Mouse (Mus musculus) lung, postnatal 25 days (tissue): ENCODE results near the gene Specc1.
"Not testable (repeated sequence)": the region's sequence is repeated elsewhere in the genome, so short reads cannot be mapped to it uniquely, and the experiment has no call there.

ENCODE experiments used
- DNase-seq: peaks from one replicate; pipeline ENCODE4 v3.0.0; 2022; ENCODE audit warnings: low spot score

Gene Specc1

DNA sequence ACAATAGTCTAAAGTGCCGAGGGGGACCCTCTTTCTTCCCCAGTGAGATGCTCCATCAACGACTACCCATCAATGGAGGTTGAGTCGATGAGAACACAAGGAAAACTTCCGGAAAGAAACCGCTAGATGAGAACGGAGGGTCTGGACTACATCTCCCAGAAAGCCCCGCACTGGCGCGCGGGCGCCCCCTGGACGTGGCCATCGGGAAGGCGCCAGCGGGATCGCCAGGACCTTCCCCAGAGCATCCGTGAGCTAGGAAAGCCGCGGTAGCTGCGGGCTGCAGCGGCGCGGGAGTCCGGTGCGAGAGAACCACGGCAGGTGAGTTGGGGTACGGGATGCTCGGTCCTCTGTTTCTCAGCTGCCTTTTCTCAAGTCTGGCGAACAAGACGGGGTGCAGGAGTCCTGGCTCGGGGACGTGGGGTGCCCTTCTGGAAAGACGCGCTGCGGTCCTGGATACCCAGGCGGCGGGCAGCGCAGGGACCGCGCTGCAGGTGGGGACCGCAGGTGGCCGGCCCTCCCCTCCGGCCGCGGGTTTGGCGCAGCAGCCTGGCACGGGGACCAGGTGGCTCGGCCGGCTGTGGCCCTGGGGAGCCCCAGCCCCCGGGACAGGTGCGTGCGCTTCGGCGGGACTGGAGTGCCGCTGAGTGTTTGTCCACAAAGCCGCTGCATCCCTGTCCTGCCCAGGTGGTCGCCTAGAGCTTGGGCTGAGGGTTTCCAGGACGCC, at the start of gene Specc1:
Gene Specc1, plus strand, starts transcription at position 192 of the 724 bp plus-strand sequence.
- peak; percentile 88 for DNase-seq

DNA sequence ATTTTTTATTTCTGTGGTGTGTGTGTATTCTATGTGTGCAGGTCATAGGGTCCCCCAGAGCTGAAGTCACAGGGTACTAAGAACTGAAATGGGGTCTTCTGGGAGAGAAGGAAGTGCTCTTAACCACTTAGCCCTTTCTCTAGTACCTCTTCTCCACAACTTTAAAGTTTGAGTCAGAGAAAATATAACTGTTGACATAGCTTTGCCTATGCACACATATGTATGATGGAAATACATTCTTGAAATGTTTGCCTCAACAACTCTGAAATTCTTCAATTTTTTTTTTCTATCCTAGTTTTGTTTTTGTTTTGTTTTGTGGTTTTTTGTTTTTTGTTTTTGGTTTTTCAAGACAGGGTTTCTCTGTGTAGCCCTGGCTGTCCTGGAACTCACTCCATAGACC, 48.2 kb upstream of the Specc1 start:
- no peak for DNase-seq

DNA sequence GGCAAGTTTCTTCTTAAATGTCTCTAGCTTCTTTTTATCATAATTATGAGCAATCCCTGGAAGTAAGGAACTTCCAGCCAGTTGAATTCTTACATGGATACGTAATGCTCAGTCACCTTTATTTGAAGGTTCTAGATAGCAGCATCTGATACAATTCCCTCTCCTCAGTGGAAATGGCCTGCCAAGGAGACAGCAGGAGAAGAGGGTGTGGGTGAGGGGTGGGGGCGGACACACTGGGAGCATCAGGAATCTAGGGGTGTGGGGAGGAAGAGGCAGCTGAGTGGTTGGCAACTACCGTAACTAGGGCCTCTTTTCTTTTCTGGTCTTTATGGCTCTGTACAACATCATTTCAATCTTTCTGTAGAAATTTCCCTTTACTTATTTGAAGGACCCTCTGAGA, 36.9 kb upstream of the Specc1 start:
- DNase-seq: no peak

DNA sequence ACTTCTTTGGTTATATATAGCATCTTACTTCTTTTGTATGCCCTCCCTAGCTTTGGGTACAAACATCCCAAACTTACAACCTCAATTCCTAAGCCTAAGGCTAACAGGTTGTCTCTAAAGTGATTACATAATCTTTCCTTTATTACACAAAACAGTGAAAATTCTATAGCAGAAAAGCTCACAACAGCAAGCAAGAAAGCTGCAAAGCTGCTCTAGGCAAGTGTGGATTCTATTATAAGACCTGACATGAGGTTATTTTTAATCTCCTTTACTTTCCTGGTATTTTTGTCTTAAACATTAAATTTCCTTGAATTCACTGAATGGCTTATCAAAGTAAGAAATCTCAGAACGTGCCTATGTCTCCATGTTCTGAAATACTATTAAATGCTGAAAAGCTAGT, 33.3 kb upstream of the Specc1 start:
- DNase-seq: no peak

DNA sequence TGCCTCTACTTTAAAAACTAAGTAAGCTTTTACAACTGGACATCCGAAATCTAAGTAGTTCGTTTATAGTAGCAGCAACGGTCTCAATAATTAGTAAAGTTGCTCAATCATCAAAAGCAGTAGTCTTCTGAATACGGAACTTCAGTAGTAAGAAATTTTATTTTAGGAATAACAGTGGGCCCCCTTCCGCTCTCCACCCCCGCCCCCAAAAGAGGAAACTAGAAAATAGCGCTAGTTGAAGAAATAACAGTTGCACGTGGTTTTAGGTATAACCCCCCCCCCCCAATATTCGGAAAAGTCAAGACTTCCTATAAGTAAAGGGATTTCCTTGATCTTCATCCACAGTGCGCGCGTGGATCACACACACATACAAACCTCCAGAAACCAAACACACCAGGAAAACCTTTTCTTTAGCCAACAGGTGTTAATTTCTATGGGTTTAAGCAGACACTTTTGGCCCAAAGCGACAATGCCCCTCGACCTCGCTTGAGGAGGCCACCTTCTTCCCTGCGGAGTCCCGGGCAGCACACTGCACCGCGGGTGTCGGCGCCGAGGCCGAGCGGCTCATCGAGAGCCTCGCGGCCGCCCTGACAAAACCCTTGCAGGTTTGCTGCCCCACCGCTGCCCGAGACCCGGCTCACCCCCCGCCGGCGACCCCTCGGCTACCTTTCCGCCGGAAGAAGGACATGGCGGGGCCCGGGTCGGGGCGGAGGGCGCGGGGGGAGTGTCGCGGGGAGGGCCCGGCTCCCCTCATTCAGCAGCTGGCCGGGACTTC, 27.1 kb upstream of the Specc1 start:
- no peak for DNase-seq

DNA sequence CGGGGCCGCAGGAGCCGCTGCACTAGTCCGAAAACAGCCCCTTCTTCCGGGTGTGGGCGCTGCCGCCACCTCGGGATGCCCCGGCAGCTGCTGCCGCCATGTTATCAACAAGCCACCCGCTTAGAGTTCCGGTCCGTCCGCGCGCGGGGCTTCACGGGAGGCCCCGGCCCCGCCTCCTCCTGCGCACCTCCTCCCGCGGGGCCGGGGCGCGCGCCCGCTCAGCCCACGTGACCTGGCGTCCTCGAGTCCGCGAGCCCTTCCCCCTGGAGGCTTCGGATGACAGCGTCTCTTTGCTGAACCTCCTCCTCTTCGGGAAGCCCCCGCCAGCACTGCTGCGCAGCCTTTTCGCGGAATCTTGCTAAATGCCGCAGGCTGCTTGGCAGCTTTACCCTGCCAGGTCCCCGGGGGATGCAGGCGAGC, 26.5 kb upstream of the Specc1 start, which contains the start of gene Akap10:
Gene Akap10, minus strand, starts transcription at position 155 of the 420 bp plus-strand sequence.
- DNase-seq: peak; percentile 95

DNA sequence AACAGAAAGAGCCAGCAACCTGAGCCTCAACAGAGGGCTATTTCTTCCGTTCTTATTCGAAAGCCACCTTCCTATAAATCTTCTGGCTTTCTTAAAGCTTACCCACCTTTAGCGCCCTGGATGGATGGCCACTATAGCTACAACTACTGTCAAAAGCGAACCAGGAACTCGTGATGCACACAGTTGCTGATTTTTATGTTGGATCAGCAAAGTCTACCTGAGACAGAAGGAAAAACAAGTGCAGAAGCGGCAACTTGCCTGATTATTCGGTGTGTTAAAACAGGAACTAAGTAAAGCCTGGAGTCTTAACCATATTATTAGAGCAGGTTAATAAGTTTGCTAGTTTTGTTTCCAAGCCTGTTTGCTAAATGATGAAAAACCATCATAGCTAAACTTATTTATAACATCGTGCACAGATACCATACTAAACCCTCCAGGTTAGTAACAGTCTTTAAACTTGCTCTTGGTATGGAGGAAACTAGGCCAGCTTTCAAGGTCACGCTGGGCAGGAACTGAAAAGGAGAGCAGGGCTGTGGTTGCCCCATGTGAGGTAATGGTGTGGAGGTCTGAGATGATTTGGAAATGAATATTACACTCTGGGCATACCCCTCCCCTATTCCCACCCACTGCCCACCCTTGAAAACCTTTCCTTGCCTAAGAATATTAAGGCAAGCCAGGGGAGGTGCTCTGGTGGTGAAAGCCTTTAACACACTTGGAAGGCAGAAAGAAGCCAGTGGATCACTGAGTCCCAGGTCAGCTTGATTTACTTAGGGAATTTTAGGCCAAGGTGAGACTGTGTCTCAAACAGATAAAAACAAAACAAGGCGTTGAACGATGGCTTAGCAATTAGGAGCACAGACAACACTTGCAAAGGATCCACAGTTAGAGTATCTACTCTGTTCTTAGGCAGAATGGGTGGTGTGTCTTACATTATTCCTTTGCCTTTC, 25.6 kb upstream of the Specc1 start:
- no peak for DNase-seq

DNA sequence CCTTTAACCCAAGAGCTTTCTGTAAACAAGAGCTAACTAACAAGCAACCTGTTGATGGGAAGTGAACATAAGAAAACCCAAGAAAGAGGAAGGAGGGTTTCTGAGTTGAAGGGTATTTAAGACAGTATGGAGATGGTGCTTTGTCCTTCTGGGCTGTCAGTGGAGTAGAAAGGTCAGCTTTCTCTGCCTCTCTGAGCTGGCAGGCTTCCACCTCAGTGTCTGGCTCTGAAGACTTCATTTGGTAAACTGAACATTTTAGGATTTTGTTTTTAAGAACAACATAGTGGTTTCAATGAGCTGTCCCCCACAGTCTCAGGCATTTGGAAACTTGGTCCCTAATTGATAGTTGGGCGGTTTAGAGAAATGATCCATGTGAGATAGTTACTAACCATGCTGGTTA, 18.8 kb upstream of the Specc1 start:
- DNase-seq: no peak

DNA sequence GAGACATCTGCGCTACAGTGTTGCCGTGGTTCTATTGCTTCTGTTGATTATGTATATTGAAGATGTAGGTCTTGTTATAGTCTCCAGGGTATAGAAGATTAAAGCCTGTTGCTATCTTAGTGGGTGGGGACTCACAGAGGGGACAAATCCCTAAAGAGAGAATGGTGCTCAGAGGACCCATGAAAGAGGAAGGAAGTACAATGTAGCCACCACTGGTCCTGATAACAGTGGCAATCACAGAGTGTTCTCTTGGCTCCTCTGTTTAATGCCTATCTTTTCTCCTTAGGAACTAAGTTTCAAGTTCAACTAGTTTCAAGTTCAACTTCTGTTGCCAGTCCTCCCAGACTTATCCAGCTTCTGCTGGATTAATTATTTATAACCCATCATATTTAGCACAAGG, 13.7 kb upstream of the Specc1 start:
- DNase-seq: no peak

DNA sequence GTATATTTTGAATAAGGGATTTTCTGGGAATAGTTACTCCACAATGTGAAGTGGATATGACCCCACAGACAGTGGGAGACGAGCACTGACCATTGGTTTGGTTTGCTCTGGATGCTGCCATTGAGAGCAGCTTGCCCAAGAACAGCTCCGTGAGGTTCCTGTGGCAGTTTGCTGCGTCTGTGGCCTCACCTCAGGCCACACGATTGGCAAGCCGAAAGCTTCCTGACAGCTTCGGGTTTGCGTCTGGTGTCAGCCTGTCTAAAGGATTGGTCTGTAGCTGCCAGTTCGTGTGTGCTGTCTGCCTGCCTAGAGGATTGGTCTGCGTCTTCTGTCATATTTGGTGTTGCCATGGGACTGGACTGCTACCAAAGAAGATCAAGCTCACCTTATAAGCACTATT, 12.1 kb upstream of the Specc1 start:
- no peak for DNase-seq

DNA sequence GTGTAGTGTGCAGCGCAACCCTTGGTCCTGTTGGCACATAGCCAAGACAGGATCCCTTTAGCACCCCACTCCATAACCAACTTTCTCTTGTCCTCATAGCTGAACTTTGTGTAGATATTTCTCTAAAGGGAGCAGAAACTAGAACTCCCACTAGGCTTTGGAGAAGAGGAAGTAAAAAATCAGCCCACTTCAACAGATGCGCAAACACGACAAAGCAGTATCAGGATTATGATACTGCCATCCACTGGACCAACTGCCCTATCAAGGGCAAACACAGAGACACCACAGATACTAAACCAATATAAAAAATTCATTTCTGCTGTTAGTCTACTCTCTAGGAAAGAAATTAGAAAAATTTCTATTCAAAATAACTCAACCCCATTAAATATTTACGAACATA, 10.0 kb upstream of the Specc1 start:
- DNase-seq: no peak

DNA sequence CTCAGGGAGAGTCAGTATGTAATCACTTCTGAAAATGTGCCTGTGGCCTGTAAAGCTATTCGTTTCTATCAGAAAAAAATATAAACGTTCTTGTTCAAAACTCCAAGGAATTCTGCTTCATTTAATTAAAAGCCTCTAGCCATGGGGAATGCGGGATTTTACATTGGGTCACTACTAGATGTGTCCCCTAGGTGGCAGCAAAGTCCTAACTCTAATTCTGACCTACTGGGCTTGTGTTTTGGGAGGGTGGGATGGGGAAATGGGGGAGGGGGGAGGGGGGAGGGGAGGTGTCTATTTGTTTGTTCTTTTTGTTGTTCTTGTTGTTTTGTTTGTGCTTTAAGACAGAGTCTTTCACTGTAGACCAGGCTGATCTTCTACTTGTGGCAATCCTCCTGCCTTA, 7.2 kb upstream of the Specc1 start:
- DNase-seq: peak; percentile 29

DNA sequence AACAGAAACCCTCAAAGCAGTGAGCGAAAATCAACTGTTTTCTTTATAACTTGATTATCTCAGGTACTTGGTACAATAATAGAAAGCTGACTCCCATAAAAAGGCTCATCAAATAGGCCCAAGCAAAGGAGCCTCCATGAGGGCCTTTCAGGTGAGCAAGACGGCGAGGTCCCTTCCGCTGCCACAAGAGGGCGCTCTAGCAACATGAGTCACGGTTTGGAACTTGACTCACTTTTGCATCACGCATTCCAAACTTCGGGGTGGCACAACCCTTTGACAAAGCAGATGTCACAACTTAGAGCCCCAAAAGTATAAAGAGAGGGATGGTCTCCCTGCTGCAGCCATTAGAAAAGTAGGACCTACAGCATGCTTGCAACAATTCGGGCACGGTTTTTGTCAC, 5.9 kb upstream of the Specc1 start:
- DNase-seq: peak; percentile 76

DNA sequence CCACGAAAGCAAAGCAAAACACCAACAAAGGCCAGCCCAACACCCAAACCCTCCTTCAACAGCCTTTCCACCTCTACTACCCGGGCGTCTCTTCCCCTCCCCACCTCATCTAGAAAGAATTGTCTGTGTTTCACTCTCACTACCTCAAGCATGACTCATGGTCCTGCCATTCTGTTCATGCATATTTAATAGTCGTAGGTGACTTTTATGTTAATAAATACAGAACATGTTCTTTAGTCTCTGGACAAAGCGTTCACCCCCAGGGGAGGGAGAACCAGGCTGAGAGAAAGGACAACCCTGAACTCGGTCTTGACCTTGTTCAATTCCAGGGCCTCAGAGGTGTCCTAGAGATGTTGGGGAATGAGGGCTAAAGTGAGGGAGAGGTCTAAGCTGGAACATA, 1.4 kb upstream of the Specc1 start:
- no peak for DNase-seq

DNA sequence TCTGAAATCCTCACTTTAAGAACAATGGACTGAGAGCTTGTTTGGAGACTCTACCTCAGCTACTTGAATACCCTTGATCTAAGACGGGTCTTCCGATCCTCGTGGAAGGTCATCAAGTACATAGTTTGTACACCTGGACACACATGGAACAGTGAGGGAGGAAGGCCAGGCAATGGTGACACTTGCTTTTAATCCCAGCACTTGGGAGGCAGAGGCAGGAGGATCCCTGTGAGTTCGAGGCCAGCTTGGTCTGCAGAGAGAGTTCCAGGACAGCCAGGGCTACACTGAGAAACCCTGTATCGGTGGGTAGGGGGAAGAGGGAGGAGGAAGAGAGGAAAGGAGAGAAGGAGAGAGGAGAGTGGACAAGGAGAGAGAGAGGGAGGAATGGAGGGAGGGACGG, 612 bp upstream of the Specc1 start:
- no peak for DNase-seq

DNA sequence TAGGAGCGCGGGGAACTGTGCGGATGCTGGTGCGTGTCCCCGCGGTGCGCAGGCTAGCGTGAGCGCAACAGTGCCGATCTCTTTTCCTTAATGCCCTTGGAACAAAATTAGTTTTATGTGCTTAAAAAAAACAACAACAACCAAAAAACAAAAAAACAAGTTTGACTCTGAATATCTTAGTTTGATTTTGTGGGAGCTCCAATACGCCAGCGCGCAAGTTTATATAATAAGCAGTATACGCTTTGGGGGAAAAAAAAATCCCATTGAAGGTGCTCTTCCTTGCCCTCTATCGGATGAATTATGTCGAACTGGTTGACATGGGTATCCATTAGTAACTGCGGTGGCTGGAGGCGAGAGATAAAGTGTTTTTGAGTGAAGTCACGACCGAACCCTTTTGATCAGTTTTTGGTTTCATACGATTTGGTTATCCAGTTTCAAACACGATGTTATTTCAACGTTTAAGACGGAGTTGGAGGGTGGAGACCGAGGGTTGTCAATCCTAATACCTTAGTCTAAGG, 792 bp downstream of the Specc1 start:
- no peak for DNase-seq

DNA sequence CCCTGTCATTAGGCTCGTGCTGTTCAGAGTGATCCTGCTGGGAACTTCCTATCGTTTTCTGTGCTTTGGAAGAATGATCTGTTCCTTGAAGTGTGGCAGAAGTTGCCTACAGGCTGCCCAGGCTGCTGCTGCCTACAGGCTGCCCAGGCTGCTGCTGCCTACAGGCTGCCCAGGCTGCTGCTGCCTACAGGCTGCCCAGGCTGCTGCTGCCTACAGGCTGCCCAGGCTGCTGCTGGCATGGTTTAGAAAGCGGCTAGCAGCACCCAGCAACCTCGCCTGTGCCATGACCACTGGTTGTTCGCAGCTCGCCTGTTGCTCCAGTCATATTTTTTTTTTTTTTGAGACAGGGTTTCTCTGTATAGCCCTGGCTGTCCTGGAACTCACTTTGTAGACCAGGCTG, 2.1 kb downstream of the Specc1 start:
- DNase-seq: not testable (repeated sequence)

DNA sequence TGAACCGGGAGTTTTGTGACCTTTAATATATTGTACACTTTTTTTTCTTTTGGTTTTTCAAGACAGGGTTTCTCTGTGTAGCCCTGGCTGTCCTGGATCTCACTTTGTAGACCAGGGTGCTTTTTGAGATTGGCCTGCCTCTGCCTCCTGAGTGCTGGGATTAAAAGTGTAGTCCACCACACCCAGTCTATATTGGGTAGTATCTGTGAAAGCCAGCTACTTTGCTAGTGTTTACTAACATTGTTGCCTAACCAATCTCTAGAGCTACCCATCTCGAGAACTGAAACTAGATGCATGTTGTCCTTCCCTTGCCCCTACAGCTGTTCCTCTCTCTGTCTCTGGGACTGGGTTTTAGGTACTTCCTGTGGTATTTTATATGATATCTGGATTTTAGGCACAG, 3.5 kb downstream of the Specc1 start:
- DNase-seq: no peak

DNA sequence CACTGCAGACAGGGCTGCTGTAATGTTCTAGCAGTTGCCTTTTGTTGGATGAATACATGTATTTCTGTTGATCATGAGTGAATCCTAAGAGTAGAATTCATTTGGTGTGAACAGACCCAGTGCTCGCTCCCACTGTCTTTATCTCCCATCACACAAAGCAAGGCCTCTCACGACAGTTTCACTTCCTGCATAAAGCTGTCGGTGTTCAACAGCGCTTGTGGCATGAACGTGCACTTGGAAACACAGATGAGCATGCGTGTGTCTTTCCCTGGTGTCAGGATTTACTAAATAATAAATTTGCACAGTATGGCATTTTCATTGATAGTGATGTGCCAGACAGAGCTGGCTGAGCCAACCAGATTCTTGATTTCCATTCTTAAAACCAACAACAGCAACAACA, 6.1 kb downstream of the Specc1 start:
- DNase-seq: no peak

DNA sequence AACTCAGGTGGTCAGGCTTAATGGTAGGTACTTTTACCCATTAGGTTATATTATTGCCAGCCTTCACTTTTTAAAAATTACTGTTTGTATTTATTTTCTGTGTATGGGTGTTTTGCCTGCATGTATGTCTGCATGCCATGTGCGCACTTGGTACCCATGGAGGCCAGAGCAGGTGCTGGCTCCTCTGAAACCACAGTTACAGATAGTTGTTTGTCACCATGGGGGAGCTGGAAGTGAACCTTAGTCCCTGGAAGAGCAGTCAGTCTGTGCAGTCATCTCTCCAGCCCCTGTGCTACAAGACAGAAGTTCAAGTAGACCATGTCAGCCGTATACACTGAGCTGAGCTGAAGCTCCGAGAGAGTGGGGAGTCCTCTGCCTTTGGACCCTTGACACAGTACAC, 6.6 kb downstream of the Specc1 start:
- DNase-seq: no peak

DNA sequence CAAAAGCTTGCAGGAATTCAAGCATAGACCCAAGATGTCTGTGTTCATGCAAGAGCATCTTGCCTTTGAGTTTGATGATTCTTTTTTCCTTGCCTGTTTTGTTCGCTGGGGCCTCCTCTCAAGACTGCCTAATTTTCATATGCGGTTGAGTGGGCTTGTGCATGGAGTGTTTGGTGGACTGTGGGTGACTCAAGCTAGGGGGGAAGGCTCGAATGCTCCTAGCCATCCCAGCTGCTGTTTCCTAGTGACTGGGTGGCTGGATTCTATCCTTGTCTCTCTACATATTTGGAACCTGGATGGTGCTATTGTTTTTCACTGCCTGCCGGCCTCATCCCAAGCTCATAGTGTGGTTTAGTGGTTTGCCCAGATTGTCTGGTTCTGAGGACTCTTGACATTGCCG, 8.0 kb downstream of the Specc1 start:
- no peak for DNase-seq

DNA sequence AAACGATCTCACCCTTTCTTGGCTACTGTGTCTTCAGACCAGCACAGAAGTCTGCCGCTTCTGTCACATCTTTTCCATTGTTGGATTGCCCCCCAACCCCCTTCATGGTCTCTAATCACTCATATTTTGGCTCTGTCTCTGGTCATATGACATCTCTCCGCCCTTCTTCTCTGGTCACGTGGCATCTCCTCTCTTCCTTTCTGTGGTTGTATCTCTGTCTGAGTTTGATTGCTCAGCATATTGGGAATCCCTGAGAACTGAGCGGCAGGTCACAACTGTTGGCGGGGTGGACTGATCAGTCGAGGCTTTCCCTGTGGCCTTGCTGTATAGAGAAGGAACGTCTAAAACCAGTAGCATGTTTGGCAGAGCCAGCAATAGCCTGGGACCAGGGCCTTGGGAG, 10.5 kb downstream of the Specc1 start:
- no peak for DNase-seq
